Mouse (Mus musculus) CH12.LX (cell line): ENCODE results near the gene Matk. TPM values are rescaled to one million over a fixed set of nuclear protein-coding genes. Genes with fewer than 3 reads are reported as not detected.

ENCODE experiments used
- DNase-seq: peaks from one replicate; pipeline ENCODE4 v3.0.0-alpha.2; 2013; ENCODE audit errors: extremely low read depth
- H3K27ac ChIP-seq: 2 replicates; pipeline ENCODE4 v1.5.1; 2012; ENCODE audit warnings: low read depth, mild to moderate bottlenecking, control low read depth, moderate library complexity; ENCODE audit not compliant: insufficient read depth
- H3K27me3 ChIP-seq: replicated peaks from 2 replicates; pipeline ENCODE3; 2012; ENCODE audit warnings: inconsistent platforms
- H3K36me3 ChIP-seq, 2 experiments: replicated peaks in 1 of 2; 2 replicates each; pipeline versions ENCODE3 to v1.6.1; 2012; ENCODE audit warnings: inconsistent platforms in 1 of 2, low read length in 1 of 2, mild to moderate bottlenecking in 1 of 2, mixed read lengths in 1 of 2, moderate library complexity in 1 of 2; ENCODE audit not compliant: control insufficient read depth in 1 of 2, insufficient read depth in 1 of 2
- H3K4me1 ChIP-seq, 2 experiments: 2 replicates each; pipeline ENCODE4 v1.6.1; 2012; ENCODE audit warnings: inconsistent platforms in 1 of 2, moderate library complexity in 1 of 2; ENCODE audit not compliant: insufficient read depth in 2 of 2, control insufficient read depth in 1 of 2
- H3K4me2 ChIP-seq: 2 replicates; pipeline ENCODE4 v1.6.1; 2012; ENCODE audit warnings: low read depth, mild to moderate bottlenecking, control low read depth; ENCODE audit not compliant: poor library complexity, insufficient read depth, severe bottlenecking
- H3K4me3 ChIP-seq, 3 experiments: fragments of 150-350 bp in 1 of 3; sonication (generic) in 1 of 3; replicated peaks in 1 of 3; 2 replicates each; pipeline versions ENCODE3 to v1.5.1; 2011 to 2012; ENCODE audit warnings: low read depth in 2 of 3, low read length in 2 of 3, mild to moderate bottlenecking in 2 of 3, moderate library complexity in 2 of 3, control low read depth in 1 of 3, improper control_type of control experiment in 1 of 3, inconsistent platforms in 1 of 3, mixed read lengths in 1 of 3; ENCODE audit not compliant: poor library complexity in 1 of 3
- H3K79me2 ChIP-seq: replicated peaks from 2 replicates; pipeline ENCODE4 v1.6.1; 2012; ENCODE audit warnings: mild to moderate bottlenecking, moderate library complexity; ENCODE audit not compliant: control insufficient read depth, poor library complexity, insufficient read depth, severe bottlenecking; ENCODE audit errors: extremely low read depth
- H3K9ac ChIP-seq: 2 replicates; pipeline ENCODE4 v1.6.1; 2012; ENCODE audit warnings: low read depth, mild to moderate bottlenecking, control low read depth, moderate library complexity; ENCODE audit not compliant: insufficient read depth
- H3K9me3 ChIP-seq: replicated peaks from 2 replicates; pipeline ENCODE3; 2012; ENCODE audit warnings: low read length, inconsistent platforms, mixed read lengths
- CHD1 ChIP-seq: IDR thresholded peaks from 2 replicates; pipeline ENCODE4 v1.6.1; 2012; ENCODE audit warnings: low read depth, low read length, improper control_type of control experiment, inconsistent platforms
- CHD2 ChIP-seq: IDR thresholded peaks from 2 replicates; pipeline ENCODE4 v1.6.1; 2011; ENCODE audit warnings: low read length, improper control_type of control experiment
- EP300 ChIP-seq: IDR thresholded peaks from 2 replicates; pipeline ENCODE4 v1.6.1; 2011; ENCODE audit warnings: low read length, improper control_type of control experiment
- ETS1 ChIP-seq: conservative IDR thresholded peaks from 2 replicates; pipeline ENCODE4 v1.6.1; 2012; ENCODE audit warnings: low read depth, mild to moderate bottlenecking, inconsistent platforms, low read length, improper control_type of control experiment, moderate library complexity
- HCFC1 ChIP-seq: IDR thresholded peaks from 2 replicates; pipeline ENCODE4 v1.6.1; 2012; ENCODE audit warnings: low read depth, mild to moderate bottlenecking, inconsistent platforms, low read length, improper control_type of control experiment
- IRF4 ChIP-seq: IDR thresholded peaks from 2 replicates; pipeline ENCODE4 v1.6.1; 2014; ENCODE audit warnings: low read depth, mild to moderate bottlenecking, inconsistent platforms, low read length, improper control_type of control experiment
- KAT2A ChIP-seq: IDR thresholded peaks from 2 replicates; pipeline ENCODE4 v1.6.1; 2012; ENCODE audit warnings: low read length, improper control_type of control experiment, inconsistent platforms; ENCODE audit not compliant: insufficient replicate concordance
- MAFK ChIP-seq: IDR thresholded peaks from 2 replicates; pipeline ENCODE4 v1.6.1; 2011; ENCODE audit warnings: low read length, improper control_type of control experiment; ENCODE audit not compliant: insufficient replicate concordance
- MAX ChIP-seq: IDR thresholded peaks from 2 replicates; pipeline ENCODE4 v1.6.1; 2011; ENCODE audit warnings: low read length, improper control_type of control experiment
- NRF1 ChIP-seq: IDR thresholded peaks from 2 replicates; pipeline ENCODE4 v1.6.1; 2014; ENCODE audit warnings: low read depth, mild to moderate bottlenecking, inconsistent platforms, low read length, improper control_type of control experiment, moderate library complexity
- POLR2A ChIP-seq: IDR thresholded peaks from 2 replicates; pipeline ENCODE4 v1.6.1; 2011; ENCODE audit warnings: low read depth, mild to moderate bottlenecking, improper control_type of control experiment, low read length
- POLR2AphosphoS2 ChIP-seq: IDR thresholded peaks from 2 replicates; pipeline ENCODE4 v1.6.1; 2011; ENCODE audit warnings: low read depth, low read length, improper control_type of control experiment
- RAD21 ChIP-seq: IDR thresholded peaks from 2 replicates; pipeline ENCODE4 v1.6.1; 2011; ENCODE audit warnings: low read depth, mild to moderate bottlenecking, low read length, improper control_type of control experiment, moderate library complexity
- RCOR1 ChIP-seq: conservative IDR thresholded peaks from 2 replicates; pipeline ENCODE4 v1.6.1; 2012; ENCODE audit warnings: low read depth, mild to moderate bottlenecking, inconsistent platforms, low read length, improper control_type of control experiment
- TBP ChIP-seq: conservative IDR thresholded peaks from 2 replicates; pipeline ENCODE4 v1.6.1; 2011; ENCODE audit warnings: low read depth, low read length, improper control_type of control experiment
- UBTF ChIP-seq: IDR thresholded peaks from 2 replicates; pipeline ENCODE4 v1.6.1; 2012; ENCODE audit warnings: low read depth, mild to moderate bottlenecking, inconsistent platforms, low read length, improper control_type of control experiment, moderate library complexity
- ZMIZ1 ChIP-seq: IDR thresholded peaks from 2 replicates; pipeline ENCODE4 v1.6.1; 2012; ENCODE audit warnings: low read depth, mild to moderate bottlenecking, inconsistent platforms, low read length, improper control_type of control experiment
- dilution Hi-C: fragments of 300-500 bp; cut with MboI; formaldehyde crosslinking; loops from 2 replicates; pipeline ENCODE4 v1.14.3; 2020; ENCODE audit warnings: low sequenced_read_pairs; ENCODE audit not compliant: extremely low pct_unique_long_range_greater_than_20kb, extremely low pct_ligation_motif_present
- in situ Hi-C: fragments of 300-500 bp; cut with MboI; formaldehyde crosslinking; loops from 3 replicates; pipeline ENCODE4 v1.14.3; 2019; ENCODE audit warnings: low sequenced_read_pairs, low pct_ligation_motif_present, low pct_unique_long_range_greater_than_20kb, mixed read lengths
- polyA plus RNA-seq: library from polyadenylated mRNA; unstranded; fragments of >175 nt; gene quantifications from 2 replicates; pipeline ENCODE4 v1.2.1, GENCODE M21; 2012; ENCODE audit warnings: low read depth; ENCODE audit not compliant: insufficient read length
- total RNA-seq, 2 experiments: library from RNA; depleted of rRNA; stranded (reverse); fragments of 300-350 nt in 1 of 2; fragments of >200 nt in 1 of 2; gene quantifications; 2 replicates each; pipeline ENCODE4 v1.2.3; 2012 to 2014

Gene Matk
- total and polyA plus RNA-seq, 3 experiments = 2.5 to 5.2 (median 3.9) TPM

- H3K4me2 ChIP-seq = no peak overlapping the region
- dilution Hi-C loops (no loop called here), in situ Hi-C loops (no loop called here)
- H3K36me3 ChIP-seq = peaks cover 5 to 66% of the 10 kb centered on the region in 2 experiments
- no peak overlapping the region for H3K4me3 ChIP-seq
- peaks cover 5 to 16% of the 10 kb centered on the region in 2 experiments for H3K4me1 ChIP-seq
- H3K27ac ChIP-seq = no peak overlapping the region
- H3K27me3 ChIP-seq = no peaks in the 10 kb centered on the region
- H3K79me2 ChIP-seq = no peaks in the 10 kb centered on the region
- no peak for DNase-seq
- TF ChIP-seq TBP (no peak), CHD1 (no peak), MAFK (no peak), CHD2 (no peak), ZMIZ1 (no peak), IRF4 (no peak), RAD21 (no peak), UBTF (no peak), EP300 (no peak), RCOR1 (no peak), ETS1 (no peak)
- no peak overlapping the region for H3K9ac ChIP-seq
- no peaks in the 10 kb centered on the region for H3K9me3 ChIP-seq
Measured at GRCm38 (mm10) chr10:81242021-81242420, 10.7 kb upstream of the Matk start.

- Histone ChIP-seq H3K27me3 (no peaks in the 10 kb centered on the region), H3K36me3 (peaks cover 15 to 72% of the 10 kb centered on the region in 2 experiments), H3K9me3 (no peaks in the 10 kb centered on the region), H3K79me2 (no peaks in the 10 kb centered on the region), H3K4me3 (no peak overlapping the region), H3K4me2 (no peak overlapping the region), H3K4me1 (peaks cover 7 to 18% of the 10 kb centered on the region in 2 experiments), H3K9ac (no peak overlapping the region), H3K27ac (no peak overlapping the region)
- TF ChIP-seq UBTF (no peak), NRF1 (no peak), KAT2A (no peak), HCFC1 (no peak), MAX (no peak), RAD21 (no peak), POLR2A (no peak), POLR2AphosphoS2 (no peak), IRF4 (no peak)
- in situ Hi-C loops = no loop called here
- no peak for DNase-seq
- dilution Hi-C loops = no loop called here
Measured at GRCm38 (mm10) chr10:81244146-81244545, 8.6 kb upstream of the Matk start.
